Mouse (Mus musculus) gastrocnemius, postnatal 14 days (tissue): ENCODE data around the gene Ccnk. TPM values are rescaled to one million over a fixed set of nuclear protein-coding genes. Genes with fewer than 3 reads are reported as not detected.

Experiments
- DNase-seq: peaks from one replicate; pipeline ENCODE4 v3.0.0; 2021; ENCODE audit warnings: mixed read lengths
- intact Hi-C: fragments of 180-260 bp; cut with DNase I; formaldehyde crosslinking; loops from one replicate; pipeline ENCODE4 v1.15.1; 2025; ENCODE audit warnings: low total_unique reads
- total RNA-seq, 2 experiments: library from RNA; stranded (reverse); gene quantifications; 2 replicates each; pipeline ENCODE4 v1.2.3; 2021

The Ccnk gene
- total RNA-seq, 2 experiments from 2014 or later = 28.2 to 35.0 TPM

DNA sequence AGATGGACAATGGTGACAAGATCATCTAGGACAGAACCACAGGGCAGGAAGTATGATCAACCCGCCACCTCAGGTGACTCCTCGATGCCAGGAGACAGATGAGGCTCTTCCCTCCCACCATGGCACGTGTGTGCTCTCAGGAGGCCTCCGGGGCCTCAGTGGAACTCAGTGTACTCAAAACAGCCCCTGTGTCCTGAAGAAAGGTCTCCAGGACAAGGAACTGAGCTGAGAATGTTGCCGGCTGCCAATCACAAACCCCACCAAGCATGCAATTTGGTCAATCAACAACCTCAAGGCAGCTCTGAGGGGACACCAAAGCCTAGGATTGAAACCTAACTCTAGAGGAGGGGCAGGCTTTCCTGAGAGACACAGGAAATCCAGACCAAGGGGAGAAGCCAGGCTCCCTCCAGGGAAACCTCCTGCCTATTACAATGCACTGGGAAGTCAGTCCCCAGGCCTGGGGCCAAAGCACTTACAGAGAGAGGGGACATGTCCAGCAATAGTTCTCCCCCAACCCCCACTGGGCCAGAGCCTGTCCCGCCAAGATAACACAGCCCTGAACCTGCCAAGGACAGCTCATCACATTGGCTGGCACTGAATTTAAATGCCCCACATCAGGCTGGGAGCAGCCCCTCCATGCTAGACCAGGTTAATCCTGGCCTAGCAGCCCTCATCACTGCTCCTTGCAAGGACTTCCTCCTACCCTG, 58.1 kb downstream of the Ccnk start:
- intact Hi-C loops = no loop called here
- no peak for DNase-seq

DNA sequence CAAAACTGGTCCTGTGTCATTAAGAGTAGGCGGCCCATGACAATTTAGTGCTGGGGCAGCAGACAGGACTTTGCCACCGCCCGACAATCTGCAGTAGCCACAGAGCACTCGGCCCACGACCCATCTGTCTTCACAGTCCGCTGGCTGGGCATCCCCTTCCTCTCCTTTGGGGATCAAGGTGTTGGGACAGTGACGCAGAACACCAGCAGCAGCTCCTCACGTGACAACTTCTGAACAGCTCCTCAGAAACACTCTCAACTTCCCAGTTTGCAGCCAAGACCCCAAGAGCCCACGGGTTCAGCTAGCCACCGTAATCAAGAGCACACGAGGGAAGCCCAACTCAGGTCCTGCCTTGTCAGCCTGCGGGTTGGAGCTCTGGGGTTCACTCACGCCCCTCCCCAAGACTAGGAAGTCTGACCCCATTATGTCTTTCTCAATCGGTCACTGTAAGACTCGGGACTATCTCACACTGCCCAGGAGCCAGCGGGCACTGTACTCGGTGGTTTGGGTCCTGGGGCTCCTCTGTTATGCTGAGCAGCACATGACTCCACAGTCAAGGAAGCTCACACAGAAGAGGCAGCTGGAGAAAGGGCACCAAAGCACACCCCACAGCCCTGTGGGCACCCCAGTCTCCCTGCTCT, 59.1 kb downstream of the Ccnk start:
- no peak for DNase-seq
- intact Hi-C loops = no loop called here

DNA sequence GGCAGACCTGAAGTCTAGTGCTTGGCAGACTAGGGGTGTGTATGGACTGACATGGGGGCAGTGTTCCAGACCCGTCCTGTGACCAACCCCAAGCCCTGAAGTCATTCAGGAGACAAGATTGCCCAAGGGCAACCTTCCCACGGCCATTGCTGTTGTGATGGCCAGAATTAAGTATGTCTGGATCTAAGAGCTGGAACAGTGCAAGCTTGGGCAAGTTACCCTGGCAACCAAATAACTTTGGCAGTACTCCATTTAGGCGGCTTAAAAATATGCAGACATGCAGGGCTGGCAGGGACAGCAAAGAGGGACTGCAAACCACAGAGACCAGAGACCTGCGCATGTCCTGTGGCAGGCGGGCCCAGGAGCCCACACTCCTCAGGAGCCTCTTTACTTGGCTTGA, 60.1 kb downstream of the Ccnk start:
- no peak for DNase-seq
- intact Hi-C loops = no loop called here

DNA sequence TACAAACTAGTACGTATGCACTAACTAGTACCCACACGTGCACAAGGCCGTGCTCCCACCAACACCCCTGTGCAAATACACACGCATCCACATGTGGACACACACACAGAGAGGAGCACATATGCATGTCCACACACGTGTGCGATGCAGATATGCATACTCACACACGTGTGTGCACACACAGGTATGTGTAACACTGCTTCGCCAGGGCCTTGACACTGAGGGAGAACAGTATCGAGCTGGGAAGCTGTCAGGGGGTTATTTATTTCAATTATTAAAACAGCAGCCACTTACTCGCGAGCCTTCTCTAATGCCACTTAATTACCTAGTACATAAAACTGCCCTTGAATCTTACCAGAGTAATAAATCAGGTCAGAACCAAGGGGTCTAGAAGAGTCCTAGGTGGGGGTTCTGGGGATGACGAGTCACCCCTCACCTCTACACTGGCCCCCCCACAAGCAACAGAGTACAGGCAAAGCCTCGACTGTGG, 61.1 kb downstream of the Ccnk start:
- DNase-seq = no peak
- intact Hi-C loops = no loop called here

DNA sequence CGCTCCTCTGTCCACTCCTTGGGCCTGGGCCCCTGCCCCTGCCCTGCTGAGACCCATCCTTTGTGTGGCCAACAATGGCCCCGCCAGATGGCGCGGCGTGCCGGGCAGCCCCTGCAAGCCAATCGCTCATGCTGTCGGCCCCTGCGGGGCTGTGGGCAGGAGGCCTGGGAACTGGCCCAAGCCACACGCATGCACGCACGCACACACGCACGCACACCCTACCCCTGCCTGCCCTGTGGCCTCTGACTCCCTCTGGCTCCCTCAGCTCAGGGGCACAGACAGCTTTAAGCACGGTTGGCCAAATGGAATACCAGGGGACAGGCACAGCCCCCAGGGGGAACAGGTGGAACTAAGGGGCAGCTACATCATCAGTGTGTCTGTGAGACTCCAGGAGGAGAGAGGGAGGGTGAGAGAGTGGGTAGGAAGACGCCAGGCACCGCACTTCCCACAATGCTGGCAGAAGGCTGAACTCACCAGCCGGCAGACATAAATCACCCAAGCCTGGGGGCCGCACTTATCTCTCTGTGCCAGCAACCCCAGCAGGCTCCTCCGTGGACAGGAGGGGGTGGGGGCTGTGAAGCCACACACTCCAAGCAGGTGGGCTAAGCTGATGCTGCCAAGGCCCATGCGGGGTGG, 61.7 kb downstream of the Ccnk start:
- DNase-seq = no peak
- intact Hi-C loops = no loop called here

- no peak for DNase-seq
- intact Hi-C loops = no loop called here
Measured at GRCm38 (mm10) chr12:108241626-108242025, 62.2 kb downstream of the Ccnk start.

GRCm38 (mm10) chr12:108242243-108242745, 62.9 kb downstream of the Ccnk start:
- intact Hi-C loops = no loop called here
- DNase-seq = no peak

- peak; percentile 50 for DNase-seq
- intact Hi-C loops = no loop called here
Measured at GRCm38 (mm10) chr12:108244778-108245177, 65.4 kb downstream of the Ccnk start.

DNA sequence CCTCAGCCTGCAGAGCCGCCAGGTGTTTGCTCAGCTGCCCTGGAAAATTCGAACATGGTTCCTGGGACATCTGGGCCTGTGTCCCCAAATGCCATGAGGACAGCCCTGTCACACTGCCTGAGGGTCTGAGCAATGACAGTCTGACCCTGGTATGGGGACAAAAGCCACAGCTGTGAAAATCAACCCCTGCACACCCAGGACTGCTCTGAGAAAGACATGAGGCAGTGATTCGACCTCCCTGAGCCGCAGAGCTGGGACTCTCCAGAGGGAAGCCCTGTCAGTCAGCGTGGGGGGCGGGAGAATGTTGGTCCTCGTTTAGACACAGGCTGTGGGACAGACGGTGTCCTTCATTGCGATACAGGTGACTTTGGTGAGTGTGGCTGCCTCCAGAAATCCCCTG, 66.2 kb downstream of the Ccnk start:
- no peak for DNase-seq
- intact Hi-C loops = no loop called here

GRCm38 (mm10) chr12:108246759-108247500, 67.6 kb downstream of the Ccnk start:
- no peak for DNase-seq
- intact Hi-C loops = no loop called here

DNA sequence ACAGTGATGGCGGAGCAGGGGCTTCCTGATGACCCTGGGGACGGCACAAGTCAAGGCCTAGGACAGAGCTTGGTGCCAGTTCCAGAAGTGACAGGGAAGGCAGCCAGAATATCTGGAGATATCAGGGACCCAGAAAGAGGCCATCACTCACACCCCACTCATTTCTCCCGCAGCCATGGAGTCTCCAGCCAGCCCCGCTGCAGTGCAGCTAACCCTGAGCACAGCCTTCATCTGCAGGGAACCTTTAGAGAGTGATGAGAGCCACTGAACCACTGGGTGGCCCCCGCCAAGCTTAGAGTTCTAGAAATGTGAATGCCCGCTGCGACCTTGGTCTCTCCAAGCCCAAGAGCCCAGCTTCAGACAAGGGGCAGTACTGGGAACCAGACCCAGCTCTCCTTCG, 69.6 kb downstream of the Ccnk start:
- DNase-seq = no peak
- intact Hi-C loops = no loop called here

- DNase-seq = peak; percentile 47
- intact Hi-C loops = no loop called here
Measured at GRCm38 (mm10) chr12:108249522-108249921, 70.1 kb downstream of the Ccnk start.

DNA sequence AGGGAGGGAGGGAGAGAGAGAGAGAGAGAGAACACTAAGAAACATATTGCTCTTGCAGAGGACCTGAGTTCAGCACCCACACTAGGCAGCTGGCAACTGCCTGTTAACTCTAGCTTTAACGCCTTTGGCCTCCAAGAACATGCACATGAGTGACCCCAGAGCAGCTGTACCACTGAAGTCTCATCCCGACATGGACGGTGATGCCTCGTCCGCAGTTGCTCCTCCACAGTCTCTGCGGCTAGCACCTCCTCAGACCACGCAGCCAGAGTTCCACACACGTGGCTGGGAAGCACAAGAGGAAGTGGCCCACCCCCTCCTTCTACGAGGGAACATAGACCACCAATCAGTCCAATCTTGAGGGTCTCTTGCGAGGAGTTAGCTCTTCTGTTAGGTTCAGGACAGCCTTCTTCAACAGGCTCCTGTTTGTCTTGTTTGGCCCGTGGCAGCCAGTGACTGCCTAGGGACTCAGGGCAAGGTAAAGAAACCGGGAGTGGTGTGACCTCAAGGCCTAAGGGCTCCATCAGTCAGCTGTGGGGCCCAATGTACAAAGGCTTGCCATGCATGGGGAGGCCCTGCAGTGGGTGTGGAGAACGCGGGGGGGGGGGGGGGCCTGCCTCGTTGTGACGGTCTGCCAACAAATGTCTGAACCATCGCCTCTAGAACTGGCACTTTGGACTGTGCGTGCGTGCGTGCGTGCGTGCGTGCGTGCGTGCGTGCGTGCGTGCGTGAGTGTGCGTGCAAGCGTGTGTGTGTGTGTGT, 71.8 kb downstream of the Ccnk start:
- intact Hi-C loops = no loop called here
- DNase-seq = no peak

GRCm38 (mm10) chr12:108251825-108252542, 72.6 kb downstream of the Ccnk start:
- no peak for DNase-seq
- intact Hi-C loops = no loop called here

Other genes with a start within 250 kb of the Ccnk start
- gene Bcl11b, start 176.0 kb upstream of the Ccnk start, total RNA-seq = under 1 TPM; 0.06 to 0.11 TPM
- gene Setd3, start 265 bp upstream of the Ccnk start, total RNA-seq = 10 to 100 TPM; 69.6 to 75.0 TPM
- gene Ccdc85c, start 95.8 kb downstream of the Ccnk start, total RNA-seq = 1 to 10 TPM; 5.4 to 5.7 TPM
- 1 to 10 TPM in 1 of 2 experiments, under 1 TPM in 1; 0.55 to 1.2 TPM for gene Hhipl1, start 126.7 kb downstream of the Ccnk start, total RNA-seq
- under 1 TPM; 0.35 to 0.62 TPM for gene Cyp46a1, start 154.8 kb downstream of the Ccnk start, total RNA-seq
- gene Eml1, start 191.4 kb downstream of the Ccnk start, total RNA-seq = 100 to 1,000 TPM; 114 to 127 TPM